Mouse (Mus musculus): ENCODE results near the gene Neu1.
"Not testable (repeated sequence)": the region's sequence is repeated elsewhere in the genome, so short reads cannot be mapped to it uniquely, and the experiment has no call there.

The Neu1 gene

GRCm38 (mm10) chr17:34910982-34911381, 20.1 kb upstream of the Neu1 start:
- no peak for DNase-seq

GRCm38 (mm10) chr17:34911945-34912351, 19.1 kb upstream of the Neu1 start:
- DNase-seq, result peak; percentile 77 to 88

GRCm38 (mm10) chr17:34913930-34914665, 17.0 kb upstream of the Neu1 start, which contains the start of gene Slc44a4:
Gene Slc44a4, plus strand, starts transcription at chr17:34914466.
- no peak for DNase-seq

GRCm38 (mm10) chr17:34915410-34915831, 15.6 kb upstream of the Neu1 start:
- peak; percentile 53 to 55 for DNase-seq

GRCm38 (mm10) chr17:34916316-34916715, 14.7 kb upstream of the Neu1 start:
- no peak for DNase-seq

- no peak for DNase-seq
Observed at GRCm38 (mm10) chr17:34917188-34917587, 13.9 kb upstream of the Neu1 start.

GRCm38 (mm10) chr17:34922939-34923338, 8.1 kb upstream of the Neu1 start:
- no peak for DNase-seq

GRCm38 (mm10) chr17:34924258-34924657, 6.8 kb upstream of the Neu1 start:
- no peak for DNase-seq

GRCm38 (mm10) chr17:34927306-34928019, 3.6 kb upstream of the Neu1 start:
- DNase-seq, result peak in 1 of 2 experiments; percentile 63

- DNase-seq, result no peak
Observed at GRCm38 (mm10) chr17:34928841-34929240, 2.2 kb upstream of the Neu1 start.

GRCm38 (mm10) chr17:34931735-34932098, 664 bp downstream of the Neu1 start:
- DNase-seq, result peak; percentile 30 to 35

- DNase-seq, result no peak
Observed at GRCm38 (mm10) chr17:34932287-34932686, 1.2 kb downstream of the Neu1 start.

GRCm38 (mm10) chr17:34934031-34934430, 3.0 kb downstream of the Neu1 start:
- DNase-seq, result no peak

- DNase-seq, result peak; percentile 52 to 57
Observed at GRCm38 (mm10) chr17:34934830-34935229, 3.8 kb downstream of the Neu1 start.

- no peak for DNase-seq
Observed at GRCm38 (mm10) chr17:34937960-34938505, 7.0 kb downstream of the Neu1 start.

- no peak for DNase-seq
Observed at GRCm38 (mm10) chr17:34941344-34942041, 10.4 kb downstream of the Neu1 start.

GRCm38 (mm10) chr17:34943128-34943815, 12.2 kb downstream of the Neu1 start:
- no peak for DNase-seq

GRCm38 (mm10) chr17:34944362-34944761, 13.3 kb downstream of the Neu1 start:
- DNase-seq, result no peak

- DNase-seq, result no peak
Observed at GRCm38 (mm10) chr17:34946486-34947140, 15.6 kb downstream of the Neu1 start.

- peak in 1 of 2 experiments; percentile 37 for DNase-seq
Observed at GRCm38 (mm10) chr17:34947606-34948005, 16.6 kb downstream of the Neu1 start.

GRCm38 (mm10) chr17:34948721-34949552, 17.9 kb downstream of the Neu1 start:
- not testable (repeated sequence) for DNase-seq
